Mouse (Mus musculus): ENCODE measurements around the gene Atp5d.

- TF ChIP-seq CTCF (IDR thresholded peaks at IDR 0.05) = no peak
- no peak for TF ChIP-seq POLR2A (IDR thresholded peaks at IDR 0.05; ENCODE audit: insufficient read depth, low read depth, low read length)
- TF ChIP-seq EP300 (IDR thresholded peaks at IDR 0.05; ENCODE audit: insufficient read depth, low read depth, low read length) = no peak
These were observed 19.9 kb upstream of the Atp5d start for GRCm38 (mm10) chr10:80118552-80118951.
